Mouse (Mus musculus) C2C12 (cell line): ENCODE data around the gene March4. TPM values are rescaled to one million over a fixed set of nuclear protein-coding genes. Genes with fewer than 3 reads are reported as not detected.

Source experiments
- H3K27me3 ChIP-seq: one replicate; pipeline ENCODE4 v1.6.1; 2011; ENCODE audit not compliant: control insufficient read depth, insufficient read depth, insufficient read length
- H3K36me3 ChIP-seq: one replicate; pipeline ENCODE4 v1.6.1; 2011; ENCODE audit not compliant: control insufficient read depth, insufficient read depth
- H3K4me3 ChIP-seq: one replicate; pipeline ENCODE4 v1.5.1; 2011; ENCODE audit warnings: mild to moderate bottlenecking, control low read depth; ENCODE audit not compliant: poor library complexity, insufficient read depth, severe bottlenecking
- H3K79me2 ChIP-seq: one replicate; pipeline ENCODE4 v1.6.1; 2011; ENCODE audit not compliant: control insufficient read depth, insufficient read depth
- H3K79me3 ChIP-seq: one replicate; pipeline ENCODE4 v1.6.1; 2011; ENCODE audit warnings: low read depth, control low read depth
- H3ac ChIP-seq: one replicate; pipeline ENCODE3; 2011; ENCODE audit warnings: low read depth; ENCODE audit not compliant: control insufficient read depth, insufficient read length
- CEBPB ChIP-seq: IDR thresholded peaks from one replicate; pipeline ENCODE4 v1.6.1; 2011; ENCODE audit warnings: low read depth, mild to moderate bottlenecking, control low read depth, moderate library complexity
- CTCF ChIP-seq: IDR thresholded peaks from one replicate; pipeline ENCODE4 v1.5.1; 2011; ENCODE audit not compliant: control insufficient read depth, insufficient read depth, insufficient read length
- FOSL1 ChIP-seq: IDR thresholded peaks from one replicate; pipeline ENCODE4 v1.8.0; 2011; ENCODE audit warnings: mild to moderate bottlenecking, low read length; ENCODE audit not compliant: poor library complexity, insufficient read depth, severe bottlenecking
- MAX ChIP-seq: IDR thresholded peaks from one replicate; pipeline ENCODE4 v1.6.1; 2011; ENCODE audit warnings: mild to moderate bottlenecking, control low read depth
- MYOD1 ChIP-seq: IDR thresholded peaks from one replicate; pipeline ENCODE4 v1.6.1; 2011; ENCODE audit warnings: low read depth; ENCODE audit not compliant: control insufficient read depth, insufficient read length
- MYOG ChIP-seq: IDR thresholded peaks from one replicate; pipeline ENCODE4 v1.6.1; 2011; ENCODE audit not compliant: control insufficient read depth, insufficient read length; ENCODE audit errors: extremely low read depth
- USF1 ChIP-seq: IDR thresholded peaks from one replicate; pipeline ENCODE4 v1.6.1; 2011; ENCODE audit warnings: low read depth, mild to moderate bottlenecking, control low read depth, moderate library complexity
- long read RNA-seq, 2 experiments: library from polyadenylated mRNA; unstranded; transcript quantifications; one replicate each; pipeline ENCODE4 v2.0.0; 2019 to 2020
- polyA plus RNA-seq: library from polyadenylated mRNA; unstranded; fragments of >200 nt; fragmentation: generic; extraction: Trizol; gene quantifications from one replicate; pipeline ENCODE4 v1.2.1, GENCODE M21; 2012; ENCODE audit warnings: missing spikeins

Gene March4
- 0.02 TPM for polyA plus RNA-seq
- long read RNA-seq, experiment 1, partial matches to known transcripts = 0 of 1 reads
- long read RNA-seq, experiment 1, other reads (novel, unspliced or antisense) = 1 of 1 reads
- long read RNA-seq, experiment 2 = 0 reads

- no peaks in the 10 kb centered on the region for H3K79me2 ChIP-seq
- H3K27me3 ChIP-seq = peaks cover 47% of the 10 kb centered on the region
- H3K79me3 ChIP-seq = no peaks in the 10 kb centered on the region
- no peaks in the 10 kb centered on the region for H3K36me3 ChIP-seq
- no peak within 1 kb of the TSS for H3ac ChIP-seq
- no peak within 1 kb of the TSS for H3K4me3 ChIP-seq
- TF ChIP-seq MYOD1 = no peak
- TF ChIP-seq USF1 = no peak
- no peak for TF ChIP-seq CTCF
- no peak for TF ChIP-seq MAX
- TF ChIP-seq MYOG = no peak
- no peak for TF ChIP-seq FOSL1
- no peak for TF ChIP-seq CEBPB
These were observed at the start of gene March4 for GRCm38 (mm10) chr1:72536611-72537351. Gene March4 (minus strand): TSS chr1:72536930.

GRCm38 (mm10) chr1:72585971-72586875 lies 49.5 kb upstream of the March4 start:
- no peak for TF ChIP-seq CTCF
- TF ChIP-seq FOSL1 = no peak
- no peak for TF ChIP-seq MAX
- TF ChIP-seq CEBPB = no peak
- TF ChIP-seq USF1 = no peak
- TF ChIP-seq MYOG = no peak
- TF ChIP-seq MYOD1 = no peak
- no peaks in the 10 kb centered on the region for H3K27me3 ChIP-seq
- H3K4me3 ChIP-seq = no peak overlapping the region
- H3K79me2 ChIP-seq = peaks cover 17% of the 10 kb centered on the region
- no peak overlapping the region for H3ac ChIP-seq
- peaks cover 4% of the 10 kb centered on the region for H3K79me3 ChIP-seq
- H3K36me3 ChIP-seq = peaks cover 13% of the 10 kb centered on the region

- TF ChIP-seq USF1 = no peak
- TF ChIP-seq FOSL1 = no peak
- Histone ChIP-seq H3ac (peak overlapping the region; percentile 19), H3K79me3 (peaks cover 4% of the 10 kb centered on the region), H3K27me3 (no peaks in the 10 kb centered on the region), H3K79me2 (peaks cover 17% of the 10 kb centered on the region), H3K4me3 (peak overlapping the region; percentile 35), H3K36me3 (no peaks in the 10 kb centered on the region)
These were observed 47.2 kb upstream of the March4 start for GRCm38 (mm10) chr1:72583906-72584305.

- Histone ChIP-seq H3K79me3 (peaks cover 4% of the 10 kb centered on the region), H3K4me3 (peak within 1 kb of the TSS; percentile 35), H3K36me3 (no peaks in the 10 kb centered on the region), H3K79me2 (peaks cover 17% of the 10 kb centered on the region), H3ac (peak within 1 kb of the TSS; percentile 87), H3K27me3 (no peaks in the 10 kb centered on the region)
- no peak for TF ChIP-seq CEBPB
- no peak for TF ChIP-seq USF1
- TF ChIP-seq MAX = no peak
- no peak for TF ChIP-seq MYOD1
- no peak for TF ChIP-seq FOSL1
- TF ChIP-seq CTCF = no peak
- TF ChIP-seq MYOG = no peak
These were observed 46.4 kb upstream of the March4 start, which contains the start of gene Smarcal1 for GRCm38 (mm10) chr1:72582947-72583731. Gene Smarcal1 (plus strand): TSS chr1:72583251.

- Histone ChIP-seq H3K36me3 (no peaks in the 10 kb centered on the region), H3K79me2 (peaks cover 3% of the 10 kb centered on the region), H3K4me3 (no peak overlapping the region), H3ac (no peak overlapping the region), H3K79me3 (no peaks in the 10 kb centered on the region), H3K27me3 (no peaks in the 10 kb centered on the region)
- TF ChIP-seq MYOD1 (no peak), FOSL1 (no peak), MYOG (no peak), CTCF (no peak), CEBPB (no peak), MAX (no peak), USF1 (no peak)
These were observed 42.1 kb upstream of the March4 start for GRCm38 (mm10) chr1:72578806-72579205.
